In genomic region chr5:19414556-19414955, GRCm38 (mm10) we compare ENCODE assay signal across 20 mouse cellular contexts.
"Had no signal": no experiment of that assay in that cellular context is flagged by ENCODE, and none has a peak within 500 bp of the region (broad histone marks: within the 10 kb centered on the region; RNA-seq: fewer than 3 reads in every experiment).

No protein-coding gene starts in this region.

- H3K9me3 ChIP-seq: limb, embryonic 12.5 days; limb, embryonic 15.5 days; midbrain, embryonic 13.5 days; neural tube, embryonic 13.5 days; stomach, embryonic 15.5 days had no signal

- H3K27ac ChIP-seq: kidney, postnatal 0 days; layer of hippocampus, adult 2 months; limb, embryonic 12.5 days; limb, embryonic 15.5 days; liver, embryonic 14.5 days; macrophage; midbrain, embryonic 13.5 days; neural tube, embryonic 13.5 days; stomach, embryonic 15.5 days had no signal

- H3K4me1 ChIP-seq: limb, embryonic 12.5 days; limb, embryonic 15.5 days; neural tube, embryonic 13.5 days; stomach, embryonic 15.5 days had no signal

- H3K36me3 ChIP-seq: limb, embryonic 12.5 days; limb, embryonic 15.5 days; midbrain, embryonic 13.5 days; neural tube, embryonic 13.5 days; stomach, embryonic 15.5 days had no signal

- ATAC-seq: liver, postnatal 0 days; lung, postnatal 0 days; midbrain, embryonic 13.5 days had no signal

- DNase-seq: kidney, postnatal 25 days; layer of hippocampus, adult 9-11 months; liver, postnatal 0 days; lung, embryonic 14.5 days; retina, postnatal 1 day; right cerebral cortex, postnatal 25 days; spleen, adult 18-20 months; thymus, postnatal 25 days had no signal

- H3K27me3 ChIP-seq: limb, embryonic 12.5 days; limb, embryonic 15.5 days; midbrain, embryonic 13.5 days; neural tube, embryonic 13.5 days; stomach, embryonic 15.5 days had no signal

- H3K4me3 ChIP-seq: layer of hippocampus, adult 2 months; limb, embryonic 12.5 days; limb, embryonic 15.5 days; midbrain, embryonic 13.5 days; myocyte; neural tube, embryonic 13.5 days; stomach, embryonic 15.5 days had no signal

- H3K9ac ChIP-seq: limb, embryonic 12.5 days; limb, embryonic 15.5 days; liver, embryonic 14.5 days; liver, postnatal 0 days; lung, embryonic 14.5 days; midbrain, embryonic 13.5 days; neural tube, embryonic 13.5 days; stomach, embryonic 15.5 days had no signal

- H3K4me2 ChIP-seq: limb, embryonic 12.5 days; limb, embryonic 15.5 days; liver, embryonic 11.5 days; lung, embryonic 14.5 days; midbrain, embryonic 13.5 days; neural tube, embryonic 13.5 days; stomach, embryonic 15.5 days had no signal
